Mouse (Mus musculus): Measurements from ENCODE around the gene Oasl1.

Oasl1 gene

GRCm38 (mm10) chr5:114968651-114969050 is 45.6 kb downstream of the Oasl1 start:
- ATAC-seq (ENCODE audit: low TSS enrichment): no peak

GRCm38 (mm10) chr5:114969064-114969463 is 46.0 kb downstream of the Oasl1 start:
- ATAC-seq (ENCODE audit: low TSS enrichment): no peak

GRCm38 (mm10) chr5:114969609-114970215 is 46.7 kb downstream of the Oasl1 start:
- ATAC-seq (ENCODE audit: low TSS enrichment): no peak

- ATAC-seq (ENCODE audit: low TSS enrichment): no peak
Measured at GRCm38 (mm10) chr5:114970824-114971227, 47.8 kb downstream of the Oasl1 start, which contains the start of gene Hnf1a. Gene Hnf1a (minus strand): TSS chr5:114971094.

- no peak for ATAC-seq (ENCODE audit: low TSS enrichment)
Measured at GRCm38 (mm10) chr5:114972201-114972600, 49.2 kb downstream of the Oasl1 start.

- ATAC-seq (ENCODE audit: low TSS enrichment): no peak
Measured at GRCm38 (mm10) chr5:114973131-114973530, 50.1 kb downstream of the Oasl1 start.

- no peak for ATAC-seq (ENCODE audit: low TSS enrichment)
Measured at GRCm38 (mm10) chr5:114976935-114977334, 53.9 kb downstream of the Oasl1 start.

GRCm38 (mm10) chr5:114978473-114978872 is 55.4 kb downstream of the Oasl1 start:
- no peak for ATAC-seq (ENCODE audit: low TSS enrichment)

GRCm38 (mm10) chr5:114978888-114979249 is 55.8 kb downstream of the Oasl1 start:
- ATAC-seq (ENCODE audit: low TSS enrichment): no peak; the same call in 1 of the 2 replicates

- peak; percentile 69 for ATAC-seq (ENCODE audit: low TSS enrichment)
Measured at GRCm38 (mm10) chr5:114979250-114980121, 56.4 kb downstream of the Oasl1 start.

GRCm38 (mm10) chr5:114980122-114980748 is 57.2 kb downstream of the Oasl1 start:
- no peak for ATAC-seq (ENCODE audit: low TSS enrichment)

- ATAC-seq (ENCODE audit: low TSS enrichment): no peak
Measured at GRCm38 (mm10) chr5:114982001-114982400, 59.0 kb downstream of the Oasl1 start.

GRCm38 (mm10) chr5:114985074-114985473 is 62.0 kb downstream of the Oasl1 start:
- ATAC-seq (ENCODE audit: low TSS enrichment): no peak
